Mouse (Mus musculus): ENCODE measurements around the gene Ccdc62.
A peak's percentile ranks its signal among the peaks of the same experiment; 100 is the strongest.

Gene Ccdc62

GRCm38 (mm10) chr5:123935931-123936330 lies 5.5 kb downstream of the Ccdc62 start:
- DNase-seq (ENCODE audit: low spot score): no peak

GRCm38 (mm10) chr5:123938479-123938878 lies 8.0 kb downstream of the Ccdc62 start:
- no peak for DNase-seq (ENCODE audit: low spot score)

- no peak for DNase-seq (ENCODE audit: low spot score)
Observed at GRCm38 (mm10) chr5:123946546-123946945, 16.1 kb downstream of the Ccdc62 start.

- DNase-seq (ENCODE audit: low spot score): peak; percentile 71
Observed at GRCm38 (mm10) chr5:123947041-123947761, 16.7 kb downstream of the Ccdc62 start.

GRCm38 (mm10) chr5:123952365-123953045 lies 22.0 kb downstream of the Ccdc62 start:
- DNase-seq (ENCODE audit: low spot score): no peak

- no peak for DNase-seq (ENCODE audit: low spot score)
Observed at GRCm38 (mm10) chr5:123957213-123957612, 26.7 kb downstream of the Ccdc62 start.

- no peak for DNase-seq (ENCODE audit: low spot score)
Observed at GRCm38 (mm10) chr5:123959018-123959417, 28.5 kb downstream of the Ccdc62 start.

- no peak for DNase-seq (ENCODE audit: low spot score)
Observed at GRCm38 (mm10) chr5:123960129-123960528, 29.6 kb downstream of the Ccdc62 start.

- no peak for DNase-seq (ENCODE audit: low spot score)
Observed at GRCm38 (mm10) chr5:123961046-123961445, 30.6 kb downstream of the Ccdc62 start.

- no peak for DNase-seq (ENCODE audit: low spot score)
Observed at GRCm38 (mm10) chr5:123964208-123964607, 33.7 kb downstream of the Ccdc62 start.

GRCm38 (mm10) chr5:123966759-123967158 lies 36.3 kb downstream of the Ccdc62 start:
- DNase-seq (ENCODE audit: low spot score): no peak

- no peak for DNase-seq (ENCODE audit: low spot score)
Observed at GRCm38 (mm10) chr5:123968468-123968867, 38.0 kb downstream of the Ccdc62 start.

- DNase-seq (ENCODE audit: low spot score): no peak
Observed at GRCm38 (mm10) chr5:123969216-123969615, 38.7 kb downstream of the Ccdc62 start.

GRCm38 (mm10) chr5:123970576-123970975 lies 40.1 kb downstream of the Ccdc62 start:
- DNase-seq (ENCODE audit: low spot score): no peak

- DNase-seq (ENCODE audit: low spot score): no peak
Observed at GRCm38 (mm10) chr5:123972453-123972852, 42.0 kb downstream of the Ccdc62 start.

GRCm38 (mm10) chr5:123973299-123974178 lies 43.1 kb downstream of the Ccdc62 start, which contains the start of gene Hip1r:
Gene Hip1r (plus strand): TSS chr5:123973628.
- peak; percentile 84 for DNase-seq (ENCODE audit: low spot score)

GRCm38 (mm10) chr5:123974179-123974485 lies 43.7 kb downstream of the Ccdc62 start:
- no peak for DNase-seq (ENCODE audit: low spot score)

GRCm38 (mm10) chr5:123974616-123975111 lies 44.2 kb downstream of the Ccdc62 start:
- DNase-seq (ENCODE audit: low spot score): peak; percentile 75

GRCm38 (mm10) chr5:123975668-123976180 lies 45.2 kb downstream of the Ccdc62 start:
- peak; percentile 79 for DNase-seq (ENCODE audit: low spot score)

GRCm38 (mm10) chr5:123977231-123977630 lies 46.8 kb downstream of the Ccdc62 start:
- DNase-seq (ENCODE audit: low spot score): no peak

GRCm38 (mm10) chr5:123978131-123978530 lies 47.7 kb downstream of the Ccdc62 start:
- no peak for DNase-seq (ENCODE audit: low spot score)
